Mouse (Mus musculus) v-Abl transformed pro-B cells (cell line): ENCODE data around the gene Gli3.

Experiments
- in situ Hi-C, 2 experiments: fragments of 400-800 bp; cut with MboI; formaldehyde crosslinking; loops; one replicate each; pipeline ENCODE4 v1.15.1; 2025; ENCODE audit not compliant: unreplicated experiment in 2 of 2

The Gli3 gene

DNA sequence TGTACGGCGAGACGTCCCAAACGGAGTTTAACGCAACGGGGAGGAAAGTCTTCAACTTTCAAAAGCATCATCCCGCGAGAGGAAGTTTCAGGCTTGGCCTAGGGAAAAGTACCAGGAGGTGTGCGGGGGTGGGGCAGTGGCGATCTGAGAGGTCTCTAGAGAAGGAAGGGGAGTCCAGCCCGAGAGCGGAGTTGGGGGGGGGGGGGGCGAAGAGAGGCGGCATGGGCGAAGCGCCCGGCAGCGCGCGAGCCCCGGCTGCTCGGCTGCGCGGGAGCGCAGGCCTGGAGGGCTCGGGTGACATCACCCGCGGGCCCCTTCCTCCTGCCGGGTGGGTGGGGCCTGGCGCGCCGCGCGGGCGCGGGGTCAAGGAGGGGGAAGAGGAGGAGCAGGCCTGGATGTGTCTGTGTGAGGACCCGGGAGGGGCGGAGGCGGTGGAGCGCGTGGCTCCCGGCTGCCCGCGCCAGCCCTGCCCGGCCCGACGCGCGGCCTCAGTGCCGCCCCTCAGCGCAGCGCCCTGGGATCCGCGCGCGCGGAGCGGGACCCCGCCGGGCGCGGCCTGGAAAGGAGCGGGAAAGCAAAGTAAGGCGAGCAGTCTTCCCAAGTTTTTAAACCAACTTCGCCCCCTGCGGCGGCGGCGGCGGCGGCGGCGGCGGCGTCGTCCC lies at the start of gene Gli3:
TSS of gene Gli3 (plus strand) at position 406 of the 662 bp plus-strand sequence.
- in situ Hi-C loops = no loop called here

DNA sequence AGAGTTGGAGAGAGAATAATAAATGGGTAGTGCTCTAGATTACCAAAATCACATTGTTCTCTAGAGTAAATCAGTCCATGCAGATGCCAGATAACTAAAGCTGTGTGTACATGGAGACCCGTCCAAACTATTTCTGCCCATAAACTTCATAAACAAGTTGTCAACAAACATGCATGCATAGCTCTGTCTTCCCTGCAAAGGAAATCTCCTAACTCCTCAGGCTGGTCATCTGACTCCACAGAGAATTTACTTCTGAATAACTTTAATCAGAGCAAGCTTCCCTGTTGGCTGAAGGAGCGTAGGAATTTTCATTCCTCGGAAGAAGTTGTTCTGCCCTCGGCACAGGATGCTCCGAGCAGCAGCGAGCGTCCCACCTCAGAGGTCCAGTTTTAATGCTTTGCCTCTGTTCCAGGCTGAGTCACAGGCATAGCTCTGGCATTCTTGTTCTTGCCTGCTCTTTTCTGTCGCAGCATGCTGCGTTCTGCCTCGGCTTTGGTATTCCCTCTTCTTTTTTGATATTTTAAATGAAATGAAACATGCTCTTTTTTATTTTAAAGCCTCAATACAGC lies 41.8 kb upstream of the Gli3 start:
- in situ Hi-C loops = no loop called here

DNA sequence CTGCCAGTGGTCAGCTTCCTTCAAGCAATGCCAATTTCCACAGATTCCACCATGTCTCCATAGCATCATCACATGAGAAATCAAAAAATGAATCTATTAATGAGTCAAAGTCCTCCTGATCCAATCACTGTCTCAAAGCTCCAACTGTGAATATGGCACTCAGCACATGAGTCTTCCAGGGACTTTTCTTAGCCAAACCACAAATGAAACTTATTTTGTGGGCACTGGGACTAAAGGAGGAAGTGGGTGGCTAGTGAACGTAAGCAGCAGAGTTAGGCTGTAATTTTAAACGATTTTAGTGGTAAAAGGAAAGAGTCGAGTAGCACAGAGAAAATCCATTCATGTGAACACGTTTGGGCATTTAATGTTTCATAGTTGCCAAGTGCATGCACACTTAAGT lies 21.0 kb upstream of the Gli3 start:
- in situ Hi-C loops = no loop called here

DNA sequence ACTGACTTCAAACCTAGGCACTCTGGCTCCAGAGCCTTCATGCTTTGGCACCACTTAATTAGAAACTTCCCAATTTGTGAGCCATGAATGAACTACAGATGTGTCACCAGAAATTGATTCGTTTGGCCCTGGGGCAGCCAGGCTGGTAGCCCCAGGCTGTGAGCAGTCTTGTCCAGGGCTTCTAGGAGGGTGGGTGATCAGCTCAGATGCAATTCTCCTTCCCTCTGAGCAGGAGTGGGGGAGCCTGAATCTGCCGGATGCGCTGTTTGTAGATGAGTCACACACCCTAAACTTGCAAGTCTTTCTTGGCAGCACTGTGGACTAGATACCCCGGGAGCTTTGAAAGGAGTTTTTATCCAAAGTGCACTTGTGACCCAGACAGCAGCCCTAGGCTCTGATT lies 18.7 kb upstream of the Gli3 start:
- in situ Hi-C loops = no loop called here

DNA sequence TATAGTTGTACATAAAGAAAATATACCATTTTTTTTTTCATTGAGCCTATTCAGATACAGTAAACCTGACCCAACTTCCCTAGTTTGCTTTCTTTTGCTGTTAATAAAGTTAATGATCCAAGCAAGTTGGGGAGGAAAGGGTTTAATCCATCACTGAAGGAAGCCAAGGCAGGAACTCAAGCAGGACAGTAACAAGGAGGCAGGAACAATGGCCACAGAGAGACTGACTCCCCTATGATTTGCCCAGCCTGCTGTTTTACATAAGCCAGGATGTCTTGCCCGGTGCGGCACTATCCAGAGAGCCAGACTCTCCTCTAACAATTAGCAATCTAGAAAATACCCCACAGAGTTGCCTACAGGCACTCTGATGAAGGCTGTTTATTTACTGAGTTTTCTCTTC lies 17.4 kb upstream of the Gli3 start:
- in situ Hi-C loops = no loop called here

DNA sequence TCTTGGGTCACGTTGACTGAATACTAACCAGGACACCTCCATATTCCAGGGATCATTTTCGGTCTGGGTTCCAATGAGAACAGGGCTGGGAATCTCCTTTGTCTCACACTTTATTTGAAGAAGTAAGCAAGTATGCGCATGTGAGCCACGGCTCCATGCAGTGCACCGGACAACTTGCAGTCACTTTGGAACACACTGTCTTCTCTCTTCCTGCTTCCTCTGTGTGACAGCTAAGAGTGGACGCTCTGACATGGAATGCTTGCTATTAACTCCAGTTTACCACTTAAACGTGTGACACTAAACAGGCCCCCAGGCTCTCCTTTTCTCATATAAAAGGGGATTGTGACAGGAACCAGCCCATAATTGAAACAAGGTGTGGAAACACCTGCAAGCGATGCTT lies 17.0 kb upstream of the Gli3 start:
- in situ Hi-C loops = no loop called here

DNA sequence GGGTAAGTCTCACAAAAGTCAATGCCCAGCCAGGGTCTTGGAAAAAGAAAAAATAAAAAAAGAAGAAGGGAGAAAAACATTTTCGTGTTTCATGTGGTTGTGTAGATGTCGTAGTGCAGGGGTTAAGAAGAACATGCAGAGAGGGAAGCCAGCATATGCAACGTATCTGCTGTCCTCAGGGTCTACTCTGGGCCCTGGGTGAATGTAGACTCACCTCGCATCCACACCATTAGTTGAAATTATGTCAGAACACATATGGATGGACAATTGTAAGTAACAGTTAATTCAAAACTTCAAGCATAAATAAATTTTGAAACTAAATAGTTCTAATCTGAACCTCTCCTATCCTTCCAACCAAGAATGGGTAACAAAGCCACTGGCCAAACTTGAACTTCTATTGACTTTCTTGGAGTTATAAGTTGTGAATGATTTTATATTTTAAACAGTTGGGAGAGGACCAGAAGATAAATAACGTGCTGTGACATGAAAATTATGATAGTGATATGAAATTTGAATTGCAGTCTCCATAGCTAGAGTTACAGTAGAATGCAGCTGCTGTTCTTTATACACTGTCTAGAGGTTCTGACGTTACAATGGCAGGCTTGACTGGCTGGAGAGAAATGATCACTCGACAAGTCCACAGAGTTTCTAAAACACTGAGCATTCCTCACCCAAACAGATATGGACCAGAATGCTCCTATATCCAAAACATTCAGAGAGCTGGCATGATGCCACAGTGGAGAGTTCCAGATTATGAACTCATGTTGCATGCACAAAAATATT lies 16.1 kb upstream of the Gli3 start:
- in situ Hi-C loops = no loop called here

DNA sequence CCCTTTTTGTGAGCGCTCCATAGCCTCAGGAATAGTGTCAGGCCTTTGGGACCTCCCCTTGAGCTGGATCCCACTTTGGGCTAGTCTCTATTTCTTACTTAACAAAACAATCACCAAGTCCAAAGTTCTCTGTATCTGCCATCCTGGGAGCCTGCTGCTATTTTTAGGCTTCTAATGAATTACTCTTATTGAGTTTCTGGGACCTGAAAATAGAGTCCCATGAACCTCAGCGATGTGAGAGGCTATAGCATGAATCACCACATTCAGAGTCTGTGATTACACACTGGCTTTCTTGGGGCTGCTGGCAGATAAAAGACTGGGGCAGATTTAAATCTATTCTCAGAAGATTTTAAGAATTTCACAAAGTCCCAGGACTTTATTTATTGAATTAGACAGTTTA lies 12.1 kb upstream of the Gli3 start:
- in situ Hi-C loops = no loop called here

DNA sequence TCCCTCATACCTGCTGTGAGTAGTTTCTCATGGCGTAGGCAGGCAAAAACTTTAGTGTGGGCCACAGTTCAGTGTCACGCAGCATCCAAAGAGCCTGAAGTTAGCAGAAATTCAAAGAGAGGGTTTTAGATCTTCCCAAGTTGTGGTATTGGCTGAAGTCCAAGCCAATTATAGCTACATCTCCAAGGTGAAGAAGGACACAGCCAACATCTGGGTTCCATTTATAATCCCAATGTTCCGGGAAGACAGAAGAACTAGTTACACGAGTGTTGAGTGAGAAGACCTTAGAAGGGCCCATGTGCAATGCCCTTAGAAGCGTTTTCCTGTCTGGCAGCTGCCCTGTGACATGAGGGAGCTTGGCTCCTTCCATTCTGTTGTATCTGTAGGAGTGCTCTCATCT lies 5.2 kb upstream of the Gli3 start:
- in situ Hi-C loops = no loop called here

DNA sequence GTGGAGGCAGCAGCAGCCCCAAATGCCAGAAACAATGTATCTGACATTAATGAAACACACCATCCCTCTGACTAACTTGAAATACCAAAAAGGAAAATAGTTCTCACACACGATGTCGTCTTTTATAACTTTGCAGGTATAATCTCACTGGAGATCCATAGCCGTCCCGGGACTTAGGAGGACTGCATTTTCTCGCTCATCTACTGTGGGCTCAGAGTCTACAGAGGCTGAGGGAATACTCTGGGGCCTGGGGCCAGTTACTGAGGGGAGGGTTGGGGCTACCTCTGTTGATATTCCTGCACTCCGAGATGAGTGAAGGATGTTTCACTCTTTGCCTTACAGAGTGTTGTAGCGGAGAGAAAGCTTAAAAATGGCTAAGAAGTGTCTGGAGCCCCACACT lies 1.1 kb upstream of the Gli3 start:
- in situ Hi-C loops = no loop called here

DNA sequence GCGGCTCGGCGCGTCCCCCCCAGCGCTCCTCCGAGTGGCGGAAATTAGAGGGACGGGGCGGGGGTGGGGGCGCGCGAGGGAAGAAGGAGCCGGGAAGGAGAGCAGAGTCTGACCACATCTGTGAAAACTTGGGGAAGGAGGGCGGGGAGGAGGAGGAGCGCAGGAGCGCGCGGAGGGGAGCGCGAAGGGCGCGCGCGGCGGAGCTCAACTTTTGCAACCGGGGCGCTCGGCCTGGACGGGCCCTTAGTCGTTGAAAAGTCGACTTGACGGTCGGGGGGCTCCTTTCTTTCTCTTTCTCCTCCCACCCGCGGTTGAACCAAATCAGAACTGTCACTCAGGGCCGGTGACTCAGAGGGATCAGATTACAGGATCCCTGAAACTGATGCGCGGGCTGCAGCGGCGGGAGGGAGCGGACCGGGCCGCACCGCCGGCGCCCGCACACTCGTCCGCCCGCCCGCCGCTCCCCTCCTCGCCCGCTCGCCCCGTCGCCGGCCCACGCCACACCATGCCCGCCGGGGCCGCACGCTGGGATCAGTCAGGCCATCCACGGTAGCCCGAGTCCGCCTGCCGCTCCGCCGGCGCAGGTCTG lies 551 bp downstream of the Gli3 start:
- in situ Hi-C loops = no loop called here

DNA sequence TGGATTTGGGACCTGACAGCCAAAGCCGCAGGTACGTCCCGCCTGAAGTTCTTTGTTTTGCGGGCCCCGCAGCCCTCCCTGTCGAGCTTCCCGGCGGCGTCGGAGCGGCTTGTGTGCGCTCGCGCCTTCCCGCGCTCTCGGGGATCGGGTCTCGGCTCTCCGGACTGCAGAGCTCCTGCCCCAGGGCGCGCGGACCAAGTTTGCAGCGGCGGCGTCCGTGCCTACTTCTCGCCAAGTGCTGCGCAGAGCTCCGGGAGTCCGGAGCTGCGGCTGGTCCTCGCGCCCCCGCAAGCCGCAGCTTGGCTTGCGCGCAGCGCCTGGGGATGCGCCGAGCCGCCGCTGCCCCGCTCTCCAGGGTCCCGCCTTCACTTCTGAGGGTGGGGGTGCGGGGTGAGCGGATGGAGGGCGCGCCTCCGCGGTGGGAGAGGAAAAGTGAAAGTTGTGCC lies 1.1 kb downstream of the Gli3 start:
- in situ Hi-C loops = no loop called here

DNA sequence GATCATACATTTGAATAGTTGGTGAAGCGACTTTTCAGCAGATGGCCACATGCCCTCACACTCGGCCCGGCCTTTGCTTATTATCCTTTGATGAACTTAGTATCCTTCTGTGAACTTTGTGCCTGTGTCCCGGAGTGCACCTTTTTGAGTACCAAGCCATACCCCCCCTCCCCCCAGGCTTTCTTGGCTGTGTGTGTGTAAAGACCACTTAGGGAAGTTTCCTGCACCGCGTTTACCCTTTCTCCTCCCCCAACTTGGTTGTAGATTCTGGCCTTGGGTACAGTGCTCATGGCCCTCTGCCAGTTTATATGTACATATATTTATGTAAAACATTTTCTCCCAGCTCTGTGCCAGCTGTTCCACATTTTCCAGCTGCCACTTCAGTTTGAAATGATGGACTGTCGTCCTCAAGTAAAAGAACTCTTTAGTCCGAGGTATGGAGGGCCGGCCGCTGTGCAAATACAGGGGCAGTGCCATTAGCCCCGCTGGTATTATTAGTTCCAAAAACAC lies 1.8 kb downstream of the Gli3 start:
- in situ Hi-C loops = no loop called here

DNA sequence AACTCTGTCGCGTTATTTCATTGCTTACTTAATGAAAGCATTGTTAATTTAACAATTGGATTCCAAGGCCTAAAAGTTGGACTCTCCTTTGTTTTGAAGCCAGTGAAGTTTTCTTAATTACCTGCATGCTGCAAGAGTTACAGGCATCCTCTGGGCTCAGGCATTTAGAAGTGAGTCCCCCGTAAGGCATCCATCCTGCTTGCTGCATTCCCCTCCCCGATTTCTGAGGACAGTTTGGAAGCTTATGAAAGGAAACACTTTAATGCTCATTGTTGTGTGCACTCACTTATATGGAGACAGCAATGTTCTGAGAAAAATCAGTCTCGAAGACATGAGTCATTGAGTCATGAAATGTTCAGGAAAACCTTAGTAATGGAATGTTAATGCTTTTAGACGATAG lies 3.5 kb downstream of the Gli3 start:
- in situ Hi-C loops = no loop called here

DNA sequence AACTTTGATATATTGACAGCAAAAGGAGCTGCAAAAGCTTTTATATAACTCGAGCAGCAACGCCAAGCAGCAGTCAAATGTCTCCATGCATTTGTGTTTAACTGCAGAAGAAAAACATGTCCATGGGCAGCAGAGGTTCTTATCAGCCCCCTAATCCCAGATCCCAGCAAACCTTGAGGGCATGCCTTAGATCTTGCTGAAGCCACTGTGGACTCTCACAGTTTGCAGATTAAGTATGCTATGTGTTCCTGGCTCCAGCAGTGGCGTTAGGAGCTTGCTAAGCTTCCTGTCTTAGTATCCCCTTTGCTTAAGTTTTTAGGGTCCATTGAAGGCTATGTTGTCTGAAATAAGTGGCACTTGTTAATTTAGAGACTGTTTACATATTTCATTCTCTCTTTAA lies 4.4 kb downstream of the Gli3 start:
- in situ Hi-C loops = no loop called here

DNA sequence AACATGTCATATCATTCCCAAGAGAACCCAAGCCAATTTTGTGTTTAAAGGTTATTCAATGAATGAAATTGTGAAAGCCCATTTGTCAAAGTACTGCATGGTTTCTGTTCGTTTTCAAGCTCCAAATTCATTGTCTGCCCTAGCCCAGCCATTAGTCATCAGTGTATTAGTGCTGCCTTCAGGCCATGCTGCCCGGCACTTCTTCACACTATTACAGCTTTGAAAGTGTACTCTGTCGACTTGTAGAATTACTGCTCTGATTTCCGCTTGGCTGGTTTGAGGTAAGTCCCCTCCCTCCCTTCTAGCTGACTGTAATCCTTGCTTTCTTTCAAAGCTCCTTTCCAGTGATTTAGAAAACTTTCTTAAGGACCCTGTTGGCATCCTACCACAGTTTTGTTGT lies 5.4 kb downstream of the Gli3 start:
- in situ Hi-C loops = no loop called here

DNA sequence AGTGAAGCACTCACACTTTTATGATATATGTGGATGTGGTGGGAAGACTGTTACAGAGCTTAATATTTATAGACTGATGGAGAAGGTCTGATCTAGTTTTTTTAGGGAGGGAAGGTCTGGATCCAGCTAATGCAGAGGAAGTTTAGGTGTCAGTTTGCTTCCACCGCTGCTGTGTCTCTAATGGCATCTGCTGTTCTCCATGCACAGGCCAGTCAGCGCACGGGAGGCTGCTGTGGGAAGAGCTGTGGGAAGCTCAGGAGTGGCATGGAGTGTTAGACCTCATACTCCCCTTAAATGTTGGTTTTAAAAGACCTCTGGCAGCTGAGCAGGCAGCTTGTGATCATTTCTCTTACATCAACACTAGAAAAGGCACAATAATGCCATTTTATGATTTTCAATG lies 7.0 kb downstream of the Gli3 start:
- in situ Hi-C loops = no loop called here

DNA sequence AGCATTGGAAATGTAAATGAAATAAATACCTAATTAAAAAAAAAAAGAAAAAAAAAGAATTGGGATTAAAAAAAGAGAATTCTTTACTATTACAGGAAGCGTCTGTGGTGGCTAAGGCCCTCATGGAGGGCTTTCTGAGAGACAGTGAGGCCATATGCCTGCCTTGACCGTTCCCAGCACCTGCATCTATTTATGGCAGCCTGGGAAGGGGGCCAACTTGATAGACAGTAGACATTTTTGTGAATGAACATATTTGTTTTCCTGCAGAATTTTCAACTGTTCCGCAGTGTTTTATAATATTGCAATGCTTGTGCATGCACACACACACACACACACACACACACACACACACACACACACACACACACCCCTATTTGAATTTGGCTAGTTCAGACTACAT lies 9.7 kb downstream of the Gli3 start:
- in situ Hi-C loops = no loop called here

DNA sequence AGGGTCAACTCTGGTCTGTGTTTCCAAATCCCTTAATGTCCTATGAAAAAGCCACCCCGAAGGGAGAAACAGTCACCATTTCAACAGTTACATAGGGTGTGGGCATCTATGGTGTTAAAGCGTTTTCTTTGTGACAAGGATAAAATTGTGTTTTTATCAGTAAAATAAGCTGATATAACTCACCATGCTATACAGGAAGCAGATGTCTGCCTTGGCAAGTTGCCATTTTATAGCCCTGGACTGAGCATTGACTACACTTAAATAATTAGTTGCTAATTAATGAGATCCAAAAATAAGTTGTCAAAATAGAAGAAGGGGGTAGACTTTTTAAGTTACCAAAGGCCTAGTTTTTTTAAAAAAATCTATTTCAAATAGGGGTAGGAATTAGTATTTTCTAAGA lies 11.4 kb downstream of the Gli3 start:
- in situ Hi-C loops = no loop called here

DNA sequence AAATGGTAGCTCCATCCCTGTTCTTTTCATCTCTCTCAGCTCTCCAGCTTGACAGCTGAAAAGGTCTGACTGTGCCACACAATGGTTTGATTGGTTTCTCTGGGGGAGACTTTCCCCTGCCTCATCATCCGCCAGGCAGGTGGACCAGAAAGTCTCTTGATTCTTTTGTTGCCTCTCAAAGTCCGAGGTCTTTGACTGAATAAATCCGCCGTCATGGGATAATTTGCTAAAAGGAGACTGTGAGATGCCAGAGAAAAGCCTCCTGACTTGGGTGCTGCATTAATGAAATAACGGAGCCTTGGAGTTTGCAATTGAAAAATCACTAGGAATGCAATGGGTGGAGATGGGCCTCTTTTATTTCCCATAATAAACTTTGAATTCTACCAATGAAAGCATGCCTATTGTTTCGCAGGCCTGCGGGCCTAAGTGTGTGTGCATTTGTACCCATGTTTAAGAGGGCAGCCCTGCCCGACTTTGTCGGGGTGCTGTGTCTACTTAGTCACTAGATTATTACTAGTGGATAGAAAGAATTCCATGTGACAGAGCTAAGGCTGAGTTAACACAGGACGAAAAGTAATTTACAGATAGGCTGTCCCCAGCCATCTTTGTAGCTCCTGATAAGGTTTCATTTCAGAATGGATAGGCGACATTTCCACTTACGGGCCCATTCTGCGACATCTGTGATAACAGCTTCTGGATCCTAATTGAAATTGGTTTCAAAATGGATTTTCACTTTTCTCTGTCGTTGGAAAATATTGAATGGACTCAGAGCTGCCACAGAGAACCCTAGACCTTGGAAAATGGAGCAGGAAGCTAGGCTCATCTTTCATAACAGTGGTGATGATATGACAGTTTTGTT lies 23.2 kb downstream of the Gli3 start:
- in situ Hi-C loops = no loop called here

DNA sequence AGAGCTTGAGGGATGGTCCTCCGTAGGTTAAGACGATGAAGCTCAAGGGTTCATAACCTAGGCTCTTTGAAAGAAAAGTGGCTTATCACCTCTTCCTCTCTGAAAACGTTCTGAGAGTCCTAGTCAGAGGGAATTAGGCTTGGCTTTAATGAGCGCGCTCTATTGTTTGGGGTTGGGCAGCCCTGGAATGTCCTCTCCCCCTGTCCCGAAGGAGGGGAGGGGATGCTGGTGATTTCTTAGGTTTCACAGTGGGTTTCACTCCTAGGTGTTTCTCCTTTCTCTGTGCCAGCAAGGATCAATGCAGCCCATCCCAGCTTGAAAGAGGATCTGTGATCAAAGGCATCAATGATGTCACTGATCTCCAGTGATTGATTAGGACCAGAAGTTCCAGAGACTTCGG lies 24.3 kb downstream of the Gli3 start:
- in situ Hi-C loops = no loop called here
